Mouse (Mus musculus) kidney, adult 9 months (tissue): ENCODE data around the gene Galnt16.

ENCODE experiments used
- DNase-seq: peaks from one replicate; pipeline ENCODE4 v3.0.0; 2022

Gene Galnt16

DNA sequence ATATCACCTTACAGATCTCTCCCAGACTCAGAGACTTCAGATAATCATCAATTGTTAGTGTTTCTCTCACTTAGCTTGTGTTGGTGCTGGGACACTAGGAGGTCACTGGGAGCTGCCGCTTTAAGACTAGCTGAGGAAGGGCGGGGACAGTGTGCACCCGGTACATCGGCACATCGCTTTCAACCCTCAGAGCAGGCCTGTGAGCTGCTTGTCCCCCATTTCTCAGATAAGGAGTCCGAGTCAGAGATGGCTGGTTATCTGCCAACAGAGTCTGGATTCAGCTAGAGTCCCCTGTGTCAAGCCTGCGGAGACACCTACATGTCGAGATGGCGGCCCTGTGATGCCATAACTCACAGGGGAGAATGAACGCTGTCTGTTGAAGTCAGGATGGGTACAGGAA, 13.5 kb downstream of the Galnt16 start:
- DNase-seq: no peak

DNA sequence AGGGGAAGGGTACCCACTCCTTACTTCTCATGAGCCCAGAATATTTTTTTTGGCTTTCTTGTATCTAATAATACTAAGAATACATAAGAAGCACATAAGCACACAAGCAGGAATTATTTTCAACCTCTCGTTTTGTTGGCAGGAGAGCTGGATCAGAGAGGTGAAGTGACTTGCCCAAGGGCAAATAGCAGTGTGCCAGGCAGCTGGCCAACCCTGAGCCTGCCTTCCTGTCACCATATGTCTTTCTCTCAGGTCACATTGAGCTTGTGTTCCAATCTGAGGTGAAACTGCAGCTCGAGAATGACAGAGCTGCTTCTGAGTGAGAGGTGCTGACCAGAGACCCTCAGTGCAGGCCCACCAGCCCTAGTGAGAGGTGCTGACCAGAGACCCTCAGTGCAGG, 15.8 kb downstream of the Galnt16 start:
- peak; percentile 53 for DNase-seq

DNA sequence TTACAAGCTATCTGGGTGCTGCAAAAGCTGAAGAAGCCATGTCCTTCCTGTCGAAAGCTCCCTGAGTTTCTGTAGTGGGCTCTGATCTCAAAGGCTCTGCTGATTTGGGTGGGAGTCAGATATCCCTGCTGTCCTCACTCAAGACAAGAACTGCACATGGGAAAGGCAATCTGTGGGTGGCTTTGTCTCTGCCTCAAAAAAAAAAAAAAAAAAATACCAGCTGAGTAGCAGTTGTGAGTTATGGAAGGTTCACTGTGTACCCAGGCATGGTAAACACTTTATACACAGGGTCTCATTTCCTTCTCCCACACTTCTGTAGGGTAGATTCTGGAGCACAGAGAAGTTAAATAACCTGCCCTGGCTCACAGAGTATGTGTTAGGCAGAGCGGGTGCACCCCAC, 19.2 kb downstream of the Galnt16 start:
- no peak for DNase-seq

DNA sequence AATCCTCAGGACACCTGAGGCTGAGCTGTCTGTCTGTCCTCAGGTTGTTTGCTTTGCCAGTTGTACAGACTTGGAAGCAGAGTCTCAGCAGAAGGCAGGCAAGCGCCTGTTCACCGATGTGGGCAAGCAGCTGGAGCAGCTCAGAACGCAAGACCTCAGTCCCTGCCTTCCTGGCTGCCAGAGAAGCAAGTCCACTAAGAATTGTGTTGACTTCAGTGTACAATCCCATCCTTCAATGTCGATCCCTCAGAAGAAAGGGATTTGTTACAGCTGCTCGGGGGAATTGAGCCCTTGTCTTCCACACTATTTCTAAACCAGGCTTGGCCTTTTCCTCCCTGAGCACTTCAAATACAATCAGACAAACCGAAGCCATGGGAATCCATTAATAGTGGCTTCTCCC, 20.2 kb downstream of the Galnt16 start:
- DNase-seq: no peak

DNA sequence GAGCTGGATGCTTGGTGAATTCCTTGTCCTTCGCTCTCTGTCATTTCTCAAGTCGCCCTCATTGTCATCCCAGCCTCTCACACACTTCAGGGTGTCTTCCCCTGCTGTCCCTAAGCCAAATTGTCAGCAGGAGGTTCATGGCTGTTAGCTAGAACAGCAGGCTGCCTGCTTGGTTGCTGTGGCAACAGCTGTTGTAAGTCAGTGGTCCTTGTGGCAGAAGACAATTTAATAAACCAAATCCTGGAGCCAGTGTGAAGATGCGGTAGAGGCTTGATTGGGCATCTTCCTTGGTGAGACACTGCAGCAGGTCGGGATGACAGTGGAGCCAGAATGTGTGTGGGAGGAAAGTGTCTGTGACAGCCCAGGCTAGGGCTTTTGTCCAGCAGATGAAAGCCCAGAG, 27.2 kb downstream of the Galnt16 start:
- no peak for DNase-seq

DNA sequence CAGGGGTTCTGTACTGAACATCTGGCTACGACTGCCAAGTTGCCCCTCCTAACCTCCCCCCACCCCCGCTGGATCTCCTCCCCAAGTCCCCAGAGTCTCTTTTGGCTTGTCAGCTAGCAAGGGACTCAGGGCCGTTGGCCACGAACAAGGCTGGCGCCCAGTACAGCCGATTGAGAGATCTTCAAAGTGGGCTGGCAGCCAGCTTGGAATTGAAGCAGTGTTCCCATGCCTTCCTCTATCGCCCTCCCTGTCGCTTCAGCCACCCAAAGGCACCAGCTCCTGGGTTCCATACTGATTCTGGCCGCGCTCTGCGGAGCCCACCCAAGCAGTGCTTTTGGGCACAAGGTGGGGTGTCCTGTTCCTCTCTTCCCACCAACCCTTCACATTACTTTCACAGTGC, 31.6 kb downstream of the Galnt16 start:
- no peak for DNase-seq

DNA sequence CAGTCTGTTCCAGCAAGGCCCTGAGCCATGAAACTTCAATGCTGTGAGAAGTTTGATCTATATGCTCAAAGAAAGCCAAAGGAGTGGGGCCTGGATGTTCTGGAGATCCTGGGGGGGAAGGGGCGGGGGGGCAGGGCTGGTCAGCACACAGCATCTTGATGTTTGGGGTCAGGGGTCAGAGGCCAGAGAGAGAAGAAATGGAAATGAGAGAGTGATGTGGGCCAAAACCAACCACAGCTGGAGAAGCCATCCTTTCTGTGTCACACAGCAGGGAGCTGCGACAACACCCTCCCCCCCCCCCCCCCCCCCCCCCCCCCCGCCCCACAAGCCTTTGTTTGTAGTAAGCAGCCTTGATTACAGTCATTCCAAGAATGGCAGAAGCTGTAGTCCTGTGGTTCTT, 35.1 kb downstream of the Galnt16 start:
- DNase-seq: no peak

DNA sequence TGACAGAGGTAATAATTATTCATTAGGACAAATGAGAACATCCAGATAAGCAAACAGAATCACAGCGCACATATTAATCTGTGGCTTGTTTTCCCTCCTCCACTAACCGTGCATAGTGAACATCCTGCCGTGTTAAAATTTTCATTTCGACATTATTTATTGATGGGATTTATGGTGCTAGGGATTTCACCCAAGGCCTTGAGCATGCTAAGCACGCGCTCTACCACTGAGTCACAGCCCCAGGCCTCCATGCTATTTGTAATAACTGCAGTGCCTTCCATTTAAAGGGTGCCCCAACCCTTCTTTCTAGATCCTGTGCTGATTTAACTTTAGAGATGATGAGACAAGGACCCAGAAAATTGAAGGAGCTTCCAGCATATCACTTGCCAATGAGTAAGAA, 36.2 kb downstream of the Galnt16 start:
- DNase-seq: no peak

DNA sequence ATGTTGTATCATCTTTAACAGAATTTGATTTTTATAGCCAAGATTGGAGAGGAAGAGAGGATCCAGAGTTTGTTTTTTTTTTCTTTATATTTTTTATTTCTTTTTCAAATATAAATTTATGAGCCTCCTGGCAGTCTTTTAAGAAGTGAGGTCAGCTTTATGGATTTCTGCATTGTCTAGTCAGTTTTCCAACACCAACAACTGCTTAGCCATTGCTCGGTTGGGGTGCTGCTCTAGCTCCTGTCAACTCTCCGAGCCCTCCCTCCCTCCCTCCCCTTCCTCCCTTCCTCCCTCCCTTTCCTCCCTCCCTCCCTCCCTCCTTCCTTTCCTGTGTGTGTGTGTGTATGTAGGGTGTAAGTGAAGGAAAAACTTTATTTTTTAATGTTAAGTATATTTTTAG, 43.8 kb downstream of the Galnt16 start:
- no peak for DNase-seq

DNA sequence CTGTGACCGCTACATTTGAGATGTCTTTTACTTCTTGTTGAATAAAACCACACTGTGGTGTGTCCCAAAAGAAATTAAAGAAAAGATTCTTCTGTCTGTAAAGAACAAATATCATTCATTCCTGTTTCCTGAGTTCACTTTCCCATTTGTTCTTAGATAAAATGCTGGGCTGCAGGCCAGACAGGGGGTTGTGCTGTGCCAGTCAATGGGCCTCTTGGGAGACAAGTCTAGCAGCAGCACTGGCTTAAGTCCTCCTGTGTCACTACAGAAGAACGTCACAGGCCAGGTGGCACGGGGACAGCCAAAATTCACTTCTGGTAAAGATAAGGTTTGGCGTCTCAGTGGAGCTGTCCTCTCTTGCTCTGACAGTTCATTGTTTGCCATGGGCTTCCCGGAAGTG, 44.7 kb downstream of the Galnt16 start:
- no peak for DNase-seq

DNA sequence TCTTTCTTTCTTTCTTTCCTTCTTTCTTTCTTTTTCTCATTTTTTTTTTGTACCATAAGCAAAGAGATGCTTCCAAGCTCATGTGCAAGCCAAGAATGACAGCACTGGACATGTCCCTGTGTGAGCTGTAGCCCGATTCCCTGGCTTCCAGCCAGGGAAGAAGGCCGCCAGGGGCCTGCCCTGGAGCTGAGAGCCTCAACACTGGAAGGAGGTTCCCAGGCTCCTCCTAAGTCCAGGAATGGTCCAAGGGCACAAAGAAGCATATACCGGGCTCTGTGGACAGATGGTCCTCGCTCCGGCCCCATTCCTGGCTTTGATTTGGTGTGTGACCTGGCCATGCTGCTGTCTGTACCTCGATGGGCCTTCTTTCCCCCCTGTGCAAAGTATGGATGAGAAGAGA, 46.9 kb downstream of the Galnt16 start:
- DNase-seq: no peak

DNA sequence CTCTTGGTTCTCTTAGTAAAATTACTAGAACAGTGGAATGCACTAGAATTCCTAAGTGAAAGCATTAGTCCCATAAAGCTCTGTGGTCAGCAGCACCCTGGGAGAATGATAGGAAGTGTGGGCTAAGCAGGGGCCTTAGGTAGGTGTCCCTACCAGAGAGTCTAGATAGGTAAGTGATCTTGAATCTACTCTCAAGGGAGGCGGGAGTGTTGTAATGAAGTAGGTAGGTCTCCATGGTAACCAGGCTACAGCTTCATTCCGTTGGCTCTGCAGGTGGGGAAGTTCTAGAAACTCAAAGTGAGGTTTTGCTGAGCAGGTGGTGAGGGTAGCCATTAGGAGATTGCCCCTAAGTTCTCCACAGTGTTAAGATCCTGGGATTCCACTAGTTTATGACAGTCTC, 47.7 kb downstream of the Galnt16 start:
- DNase-seq: no peak

DNA sequence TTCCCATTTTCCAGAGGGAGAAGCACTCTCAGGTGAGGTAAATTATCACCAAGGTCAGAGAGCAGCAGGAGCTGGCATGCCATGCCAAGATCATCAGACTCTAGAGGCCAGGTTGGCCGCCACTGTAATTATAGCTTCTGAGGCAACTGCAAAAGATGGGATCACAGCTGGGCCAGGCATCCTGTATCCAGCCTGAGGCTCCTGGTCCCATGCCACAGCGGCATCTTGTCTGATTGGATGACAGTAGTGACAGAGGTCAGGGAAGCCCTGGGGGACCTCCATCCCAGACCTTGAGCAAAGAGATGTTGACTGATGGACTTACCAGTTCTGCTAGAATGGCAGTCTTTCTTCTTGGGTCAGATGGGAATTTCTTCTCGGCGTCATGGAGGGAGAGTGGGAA, 48.4 kb downstream of the Galnt16 start:
- no peak for DNase-seq

DNA sequence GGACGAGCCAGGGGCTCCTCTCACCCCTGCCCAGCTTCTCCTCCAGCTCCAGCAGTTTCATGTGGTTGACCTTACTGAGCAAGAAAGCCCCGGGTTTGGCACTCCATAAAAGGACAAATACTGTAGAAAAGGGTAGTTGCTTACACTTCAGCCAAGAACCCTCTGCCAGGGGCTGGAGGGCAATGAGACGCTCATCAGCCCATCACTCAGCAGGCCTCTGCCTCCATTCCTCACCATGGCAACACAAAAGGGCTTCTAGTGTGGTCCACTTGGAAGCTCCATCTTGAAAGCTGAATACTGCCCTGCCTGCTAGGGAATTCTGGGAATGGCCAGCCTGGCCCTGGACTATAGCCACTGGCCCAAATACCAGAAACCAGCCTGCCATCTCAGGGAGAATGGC, 49.3 kb downstream of the Galnt16 start:
- no peak for DNase-seq

DNA sequence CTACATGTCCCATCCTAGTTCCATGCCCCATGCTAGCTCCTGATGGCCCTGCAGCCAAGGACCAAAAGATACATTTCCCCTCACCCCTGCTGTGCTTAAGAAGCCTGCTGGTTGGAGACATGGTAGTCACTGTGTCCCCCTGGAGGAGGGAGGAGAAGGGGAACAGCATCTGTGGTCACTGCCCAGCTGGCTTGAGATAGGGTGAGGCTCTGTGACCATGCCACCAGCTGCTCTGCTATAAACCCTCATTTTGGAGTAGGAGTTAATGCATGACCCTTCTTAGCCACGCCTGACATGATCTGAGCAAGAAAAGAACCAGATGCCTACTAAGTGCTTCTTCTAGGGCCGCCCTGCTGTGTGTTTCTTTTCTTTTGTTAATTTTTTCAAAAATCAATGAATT, 51.5 kb downstream of the Galnt16 start:
- no peak for DNase-seq

DNA sequence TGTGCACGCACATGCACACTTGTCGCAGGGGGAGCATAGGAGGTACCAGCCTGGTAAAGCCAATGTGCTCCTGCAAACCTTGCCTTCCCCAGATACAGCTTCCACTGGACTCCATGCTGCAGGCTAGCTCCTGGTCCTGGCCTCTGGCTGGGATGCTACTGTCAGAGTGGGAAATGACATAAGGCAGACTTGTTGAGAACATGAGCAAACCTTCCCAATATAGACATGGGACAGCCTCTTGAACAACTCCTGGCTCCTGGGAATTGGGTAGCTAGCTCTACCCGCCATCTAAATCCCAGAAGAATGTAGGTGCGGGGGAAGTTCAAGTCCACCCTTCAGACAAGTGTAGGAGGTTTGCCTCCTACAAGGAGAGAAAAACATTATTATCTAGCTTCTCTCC, 56.2 kb downstream of the Galnt16 start:
- DNase-seq: no peak

DNA sequence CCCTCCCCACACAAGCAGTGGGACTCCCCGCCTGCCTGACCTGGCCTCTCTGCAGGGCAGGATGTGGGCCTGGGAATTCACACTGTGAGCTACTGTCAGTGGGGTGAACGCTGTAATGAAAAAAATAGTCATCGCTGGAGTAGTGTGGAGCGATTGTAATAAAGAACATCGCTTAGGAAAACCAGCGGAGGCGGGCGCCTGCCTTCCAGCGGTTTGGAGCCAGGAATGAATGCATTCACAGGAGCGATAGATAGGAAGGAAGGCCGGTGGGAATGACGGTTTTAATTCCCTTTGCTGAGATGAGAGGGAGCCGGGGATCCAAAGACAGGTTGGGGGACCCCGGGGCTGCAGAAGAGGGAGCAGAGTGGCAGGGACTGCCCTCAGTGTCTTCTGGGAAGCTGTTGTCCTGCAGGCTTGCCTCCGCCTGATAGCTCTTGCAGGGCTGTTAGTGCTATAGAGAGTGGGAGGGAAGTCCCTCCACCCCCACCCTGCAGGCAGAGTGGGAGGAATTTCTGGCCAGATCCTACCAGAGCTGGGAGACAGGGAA, 56.8 kb downstream of the Galnt16 start:
- DNase-seq: no peak

DNA sequence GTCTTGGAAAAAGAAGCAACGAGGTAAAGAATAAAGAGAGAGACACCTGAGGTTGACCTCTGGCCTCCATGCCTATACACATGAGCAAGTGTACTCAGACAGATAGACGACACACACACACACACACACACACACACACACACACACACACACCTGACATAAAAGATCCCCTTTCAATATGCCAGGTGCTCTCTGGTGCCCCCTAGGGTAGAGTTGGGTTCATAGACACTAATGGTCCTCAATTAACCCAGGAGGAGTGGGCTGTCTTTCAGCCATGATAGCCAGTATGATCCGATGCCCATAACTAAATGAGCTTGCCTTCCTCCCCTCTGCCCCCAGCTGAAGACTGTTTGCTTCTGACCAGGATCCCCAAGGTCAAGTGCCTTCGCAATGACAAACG, 59.0 kb downstream of the Galnt16 start:
- peak; percentile 10 for DNase-seq

DNA sequence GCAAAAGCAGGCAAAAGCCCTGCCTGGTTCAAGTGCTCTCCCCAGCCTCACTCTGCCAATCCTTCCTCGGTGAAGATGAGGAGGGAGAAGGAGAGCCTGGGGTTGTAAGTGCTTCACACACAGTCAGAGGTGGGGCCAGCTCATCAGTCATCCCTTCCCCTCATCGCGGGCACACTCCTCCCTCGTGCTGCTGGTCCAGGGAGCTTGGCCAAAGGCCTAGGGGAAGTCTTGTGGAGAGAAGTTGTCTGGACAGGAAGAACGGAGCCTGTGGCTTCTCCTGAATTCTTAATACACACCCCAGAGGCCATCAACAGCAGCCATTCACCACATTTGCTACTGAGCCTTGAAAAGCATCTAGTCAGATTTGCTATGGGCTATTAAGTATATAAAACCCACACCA, 63.3 kb downstream of the Galnt16 start:
- no peak for DNase-seq

DNA sequence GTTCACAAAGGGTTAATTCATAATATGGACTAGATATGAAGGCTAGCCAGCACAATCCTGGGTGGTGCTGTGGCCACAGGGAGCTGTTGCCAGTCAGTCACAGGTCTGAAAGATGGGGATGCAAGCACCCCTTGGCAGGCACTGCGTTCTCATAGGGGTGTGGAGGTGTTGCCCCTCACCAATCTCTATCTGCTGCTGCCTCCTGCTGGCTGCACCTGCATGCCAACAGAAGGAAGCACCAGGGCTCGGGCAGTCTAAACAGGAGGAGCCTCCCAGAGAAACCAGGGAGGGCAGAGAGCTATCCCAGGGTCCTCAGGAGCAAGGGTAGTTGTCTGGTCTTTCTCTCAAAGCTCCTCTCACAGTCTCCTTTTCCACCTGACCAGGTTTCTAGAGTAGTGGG, 66.9 kb downstream of the Galnt16 start:
- DNase-seq: no peak

DNA sequence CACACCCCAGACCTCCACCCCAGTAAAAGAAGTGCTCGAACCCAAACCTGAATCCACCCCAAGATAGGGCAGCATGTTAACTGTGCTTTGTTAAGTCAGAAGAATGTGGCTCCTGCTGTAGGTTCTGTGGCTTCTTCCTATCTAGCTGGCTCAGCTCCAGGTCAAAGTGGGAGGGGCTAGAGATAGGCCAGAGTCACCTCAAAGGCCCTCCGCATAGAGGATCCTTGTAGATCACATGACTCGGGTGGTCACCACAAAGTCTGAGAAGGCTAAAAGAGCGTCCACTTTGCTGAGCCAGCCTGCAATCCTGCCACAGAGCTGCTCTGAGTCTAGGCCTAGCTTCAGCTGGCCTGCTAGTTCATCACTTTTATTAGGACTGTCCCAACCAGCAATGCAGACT, 76.1 kb downstream of the Galnt16 start:
- no peak for DNase-seq

DNA sequence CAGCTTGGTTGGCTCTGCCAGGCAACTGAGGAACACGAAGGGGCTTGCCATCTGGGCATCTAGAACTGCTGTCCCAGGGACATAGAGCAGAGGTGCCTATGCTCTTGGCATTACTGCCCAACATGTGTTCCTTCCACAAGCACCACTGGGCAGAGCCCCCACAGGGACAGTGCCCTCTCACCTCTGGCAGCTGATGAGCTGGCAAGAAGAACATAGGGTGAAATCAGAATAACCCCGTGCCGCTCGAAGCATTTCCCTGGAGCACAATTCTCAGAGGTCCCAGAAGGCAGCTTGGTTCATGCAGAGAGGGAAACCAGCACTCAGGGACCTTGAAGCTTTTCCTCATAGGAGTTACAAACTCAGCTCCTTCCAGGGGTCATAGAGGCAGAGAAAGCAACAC, 76.7 kb downstream of the Galnt16 start:
- DNase-seq: no peak

DNA sequence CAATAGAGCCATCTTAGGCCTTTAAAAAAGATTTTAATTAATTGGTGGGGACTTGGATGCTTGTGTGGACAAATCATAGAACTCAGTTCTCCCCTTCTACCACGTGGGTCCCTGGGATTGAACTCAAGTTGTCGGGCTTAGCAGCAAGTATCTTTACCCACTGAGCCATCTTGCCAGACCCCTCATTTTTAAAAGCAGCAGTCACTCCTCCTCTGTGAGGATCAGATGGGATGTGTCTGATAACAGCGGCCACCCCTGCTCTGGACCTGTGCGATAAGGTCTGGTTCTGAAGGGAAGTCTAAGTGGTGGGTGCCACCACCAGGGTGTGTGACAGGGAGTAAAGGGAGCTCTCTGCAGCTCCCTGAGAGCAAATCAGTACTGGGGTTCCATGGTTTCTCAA, 77.5 kb downstream of the Galnt16 start:
- no peak for DNase-seq

DNA sequence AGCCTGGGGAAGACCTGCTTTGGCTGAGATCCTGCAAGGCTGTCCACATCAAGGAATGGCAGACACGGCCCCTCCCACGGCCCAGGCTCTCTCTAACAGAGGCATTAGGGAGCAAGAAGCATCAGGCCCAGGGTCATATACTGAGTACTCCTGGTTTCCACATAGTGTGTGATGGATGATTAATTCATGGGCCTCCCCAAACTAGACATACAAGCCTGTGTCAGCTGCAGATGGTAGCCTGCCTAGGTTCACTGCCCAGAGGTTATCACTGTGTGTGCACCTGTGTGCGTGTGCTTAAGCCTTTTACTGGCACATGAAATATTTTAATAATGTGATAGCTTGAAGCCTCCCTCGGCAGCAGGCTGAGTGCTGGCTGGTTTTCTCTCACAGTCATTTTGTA, 77.9 kb downstream of the Galnt16 start:
- no peak for DNase-seq

DNA sequence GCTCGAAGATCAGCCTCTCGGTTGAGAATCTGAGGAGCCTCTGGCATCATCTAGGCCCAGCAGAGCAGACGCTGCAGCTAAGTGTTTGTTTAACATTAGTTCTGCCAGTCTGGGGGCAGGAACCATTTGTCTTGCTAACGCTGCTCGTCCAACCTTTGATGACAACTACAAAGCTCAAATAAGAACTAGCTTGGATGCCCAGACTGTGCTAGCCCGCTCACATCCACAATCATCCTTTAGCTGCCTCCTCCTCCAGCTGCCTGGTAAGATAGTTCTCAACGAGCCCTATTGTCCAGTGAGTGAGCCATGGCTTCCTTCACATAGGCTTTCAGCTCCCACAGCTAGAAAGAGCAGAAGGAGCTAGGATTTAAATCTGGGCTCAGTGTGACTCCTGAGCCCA, 80.2 kb downstream of the Galnt16 start:
- no peak for DNase-seq

DNA sequence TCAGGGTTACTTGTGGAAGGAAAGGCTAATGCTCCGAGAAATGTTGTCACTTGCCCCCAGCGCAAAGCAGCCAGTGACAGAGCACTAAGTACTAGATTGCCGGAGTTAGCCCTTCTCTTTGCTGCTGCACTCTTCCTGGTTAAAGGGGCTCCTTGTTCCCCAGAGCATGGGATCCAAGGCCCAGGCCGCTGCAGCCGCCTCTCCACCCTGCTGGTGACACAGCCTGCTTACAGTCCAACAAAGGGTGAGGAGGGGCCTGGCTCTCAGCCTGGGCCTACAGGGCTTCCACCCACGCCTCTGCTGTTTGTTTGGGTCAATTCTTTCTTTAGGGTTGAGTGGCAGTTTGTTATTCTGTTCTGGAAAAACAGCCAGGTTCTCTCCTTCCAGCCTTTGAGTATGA, 80.7 kb downstream of the Galnt16 start:
- no peak for DNase-seq
